Mouse (Mus musculus): ENCODE results near the gene Aph1a. TPM values are rescaled to one million over a fixed set of nuclear protein-coding genes. Genes with fewer than 3 reads are reported as not detected.
"Not testable (repeated sequence)": the region's sequence is repeated elsewhere in the genome, so short reads cannot be mapped to it uniquely, and the experiment has no call there.

Aph1a gene
- total RNA-seq (2021): 100 to 1,000 TPM; 113 to 114 TPM
- long read RNA-seq, experiment 1, transcript Aph1a-202 (7 exons, 1,601 nt): major isoform, 30 of 52 reads
- long read RNA-seq, experiment 1, transcript Aph1a-201 (6 exons, 2,863 nt): minor isoform, 7 of 52 reads
- long read RNA-seq, experiment 1, partial matches to known transcripts: 4 of 52 reads
- long read RNA-seq, experiment 1, other reads (novel, unspliced or antisense): 11 of 52 reads
- long read RNA-seq, experiment 2, transcript Aph1a-202 (7 exons, 1,601 nt): major isoform, 21 of 35 reads
- long read RNA-seq, experiment 2, transcript Aph1a-201 (6 exons, 2,863 nt): minor isoform, 11 of 35 reads
- long read RNA-seq, experiment 2, partial matches to known transcripts: 0 of 35 reads
- long read RNA-seq, experiment 2, other reads (novel, unspliced or antisense): 3 of 35 reads

- intact Hi-C loops (cut with DNase I): not testable (repeated sequence)
Measured at GRCm38 (mm10) chr3:95893606-95894316, at the start of gene Aph1a. Gene Aph1a, plus strand, starts transcription at chr3:95893969.

GRCm38 (mm10) chr3:95850611-95851010 lies 43.2 kb upstream of the Aph1a start:
- intact Hi-C loops (cut with DNase I): no loop called here
- DNase-seq: no peak

More at GRCm38 (mm10) chr3:95893606-95894316, at the start of gene Aph1a:
- DNase-seq: peak; percentile 94 to 95

- no peak for DNase-seq
- intact Hi-C loops (cut with DNase I): no loop called here
Measured at GRCm38 (mm10) chr3:95851317-95851716, 42.5 kb upstream of the Aph1a start.

GRCm38 (mm10) chr3:95855502-95856089 lies 38.2 kb upstream of the Aph1a start, which contains the start of gene Prpf3:
Gene Prpf3, minus strand, starts transcription at chr3:95855885.
- intact Hi-C loops (cut with DNase I): no loop called here
- peak; percentile 94 to 97 for DNase-seq

GRCm38 (mm10) chr3:95856115-95856514 lies 37.7 kb upstream of the Aph1a start:
- intact Hi-C loops (cut with DNase I): no loop called here
- DNase-seq: no peak

- intact Hi-C loops (cut with DNase I); DNase-seq: not testable (repeated sequence)
Measured at GRCm38 (mm10) chr3:95857050-95857449, 36.7 kb upstream of the Aph1a start.

- DNase-seq; intact Hi-C loops (cut with DNase I): not testable (repeated sequence)
Measured at GRCm38 (mm10) chr3:95858278-95858677, 35.5 kb upstream of the Aph1a start.

- intact Hi-C loops (cut with DNase I): loop anchor here (1.0 to 5.0 kb wide), 3 partner anchors 47 to 192 kb away; no protein-coding TSS in a partner anchor
- DNase-seq: no peak
Measured at GRCm38 (mm10) chr3:95860323-95860722, 33.4 kb upstream of the Aph1a start.

GRCm38 (mm10) chr3:95861216-95861615 lies 32.6 kb upstream of the Aph1a start:
- DNase-seq: peak in 1 of 2 experiments; percentile 29
- intact Hi-C loops (cut with DNase I): loop anchor here (5.0 kb wide), 2 partner anchors 101 to 191 kb away; no protein-coding TSS in a partner anchor

- DNase-seq: peak; percentile 62 to 88
- intact Hi-C loops (cut with DNase I): loop anchor here (5.0 kb wide), 2 partner anchors 101 to 191 kb away; no protein-coding TSS in a partner anchor
Measured at GRCm38 (mm10) chr3:95861796-95862195, 32.0 kb upstream of the Aph1a start.

- intact Hi-C loops (cut with DNase I): loop anchor here (5.0 kb wide), 2 partner anchors 99 to 189 kb away; no protein-coding TSS in a partner anchor
- DNase-seq: no peak
Measured at GRCm38 (mm10) chr3:95863578-95863977, 30.2 kb upstream of the Aph1a start.

GRCm38 (mm10) chr3:95865050-95865449 lies 28.7 kb upstream of the Aph1a start:
- DNase-seq: peak in 1 of 2 experiments; percentile 23
- intact Hi-C loops (cut with DNase I): no loop called here

GRCm38 (mm10) chr3:95865571-95865970 lies 28.2 kb upstream of the Aph1a start:
- no peak for DNase-seq
- intact Hi-C loops (cut with DNase I): no loop called here

- DNase-seq: no peak
- intact Hi-C loops (cut with DNase I): no loop called here
Measured at GRCm38 (mm10) chr3:95866071-95866470, 27.7 kb upstream of the Aph1a start.

- no peak for DNase-seq
- intact Hi-C loops (cut with DNase I): no loop called here
Measured at GRCm38 (mm10) chr3:95867408-95867807, 26.4 kb upstream of the Aph1a start.

- intact Hi-C loops (cut with DNase I): no loop called here
- no peak for DNase-seq
Measured at GRCm38 (mm10) chr3:95870976-95871375, 22.8 kb upstream of the Aph1a start.

- intact Hi-C loops (cut with DNase I): no loop called here
- peak; percentile 85 to 88 for DNase-seq
Measured at GRCm38 (mm10) chr3:95871392-95871867, 22.3 kb upstream of the Aph1a start, which contains the start of gene Mrps21. Gene Mrps21, minus strand, starts transcription at chr3:95871519.

- intact Hi-C loops (cut with DNase I): no loop called here
- DNase-seq: no peak
Measured at GRCm38 (mm10) chr3:95872048-95872447, 21.7 kb upstream of the Aph1a start.

- no peak for DNase-seq
- intact Hi-C loops (cut with DNase I): no loop called here
Measured at GRCm38 (mm10) chr3:95879063-95879462, 14.7 kb upstream of the Aph1a start.

- intact Hi-C loops (cut with DNase I): no loop called here
- peak; percentile 88 to 91 for DNase-seq
Measured at GRCm38 (mm10) chr3:95881979-95882815, 11.6 kb upstream of the Aph1a start, which contains the start of gene Ciart. Gene Ciart, minus strand, starts transcription at chr3:95882251.

All from heart, postnatal 14 days (tissue).